Mouse (Mus musculus) midbrain, embryonic 12.5 days (tissue): ENCODE data around the gene Phldb2. TPM values are rescaled to one million over a fixed set of nuclear protein-coding genes. Genes with fewer than 3 reads are reported as not detected.

Experiments used
- ATAC-seq: fragments of 200-750 bp; cut with Nextera tagmentation; 2 replicates; pipeline ENCODE4 v1.8.0; 2017; ENCODE audit warnings: low read depth, moderate TSS enrichment, moderate library complexity; ENCODE audit not compliant: low FRiP score
- H3K27ac ChIP-seq: fragments of 300-500 bp; sonication (generic); replicated peaks from 2 replicates; pipeline ENCODE4 v1.5.1; 2016; ENCODE audit warnings: mild to moderate bottlenecking
- H3K27me3 ChIP-seq: fragments of 300-500 bp; sonication (generic); 2 replicates; pipeline ENCODE4 v1.6.1; 2016; ENCODE audit warnings: mild to moderate bottlenecking
- H3K36me3 ChIP-seq: fragments of 300-500 bp; sonication (generic); 2 replicates; pipeline ENCODE4 v1.6.1; 2016
- H3K4me1 ChIP-seq: fragments of 300-500 bp; sonication (generic); 2 replicates; pipeline ENCODE4 v1.6.1; 2016
- H3K4me2 ChIP-seq: fragments of 300-500 bp; sonication (generic); replicated peaks from 2 replicates; pipeline ENCODE4 v1.6.1; 2016; ENCODE audit warnings: mild to moderate bottlenecking, moderate library complexity
- H3K4me3 ChIP-seq: fragments of 300-500 bp; sonication (generic); 2 replicates; pipeline ENCODE4 v1.5.1; 2016; ENCODE audit warnings: mild to moderate bottlenecking
- H3K9ac ChIP-seq: fragments of 300-500 bp; sonication (generic); replicated peaks from 2 replicates; pipeline ENCODE4 v1.6.1; 2016; ENCODE audit warnings: mild to moderate bottlenecking, moderate library complexity
- H3K9me3 ChIP-seq: fragments of 300-500 bp; sonication (generic); 2 replicates; pipeline ENCODE4 v1.6.1; 2016; ENCODE audit warnings: mild to moderate bottlenecking
- WGBS: fragments of 180-500 bp; shearing (Covaris S2); methylation state at CpG from one replicate; pipeline ENCODE4 v1.1.7; 2016; 5-methylcytosine and 5-hydroxymethylcytosine counted together
- polyA plus RNA-seq: library from polyadenylated mRNA; unstranded; fragments of >200 nt; fragmentation: Nextera tagmentation; extraction: Ambion mirVana; gene quantifications from 2 replicates; pipeline ENCODE4 v1.2.1, GENCODE M21; 2016

Phldb2 gene
- polyA plus RNA-seq, 1 experiment from 2014 or later, result 42.6 TPM

GRCm38 (mm10) chr16:45970187-45970586 lies 16.8 kb upstream of the Phldb2 start:
- Histone ChIP-seq H3K27me3 (no peaks in the 10 kb centered on the region), H3K9ac (no peak overlapping the region), H3K36me3 (peaks cover 2% of the 10 kb centered on the region; the same call in 1 of the 2 replicates), H3K4me1 (no peaks in the 10 kb centered on the region), H3K9me3 (no peaks in the 10 kb centered on the region), H3K4me3 (no peak overlapping the region), H3K4me2 (no peak overlapping the region), H3K27ac (no peak overlapping the region)
- WGBS, result 83% methylated on average over 2 of the region's 2 CpGs
- no peak for ATAC-seq

GRCm38 (mm10) chr16:45968716-45969115 lies 15.3 kb upstream of the Phldb2 start:
- H3K9me3 ChIP-seq, result no peaks in the 10 kb centered on the region
- H3K36me3 ChIP-seq, result peaks cover 2% of the 10 kb centered on the region; the same call in 1 of the 2 replicates
- no peak overlapping the region for H3K4me3 ChIP-seq
- H3K27me3 ChIP-seq, result no peaks in the 10 kb centered on the region
- H3K4me1 ChIP-seq, result no peaks in the 10 kb centered on the region
- no peak overlapping the region for H3K9ac ChIP-seq
- H3K4me2 ChIP-seq, result no peak overlapping the region
- 81% methylated on average over 5 of the region's 5 CpGs for whole genome bisulfite sequencing
- no peak for ATAC-seq
- no peak overlapping the region for H3K27ac ChIP-seq

GRCm38 (mm10) chr16:45967471-45967870 lies 14.1 kb upstream of the Phldb2 start:
- Histone ChIP-seq H3K27ac (no peak overlapping the region), H3K9me3 (no peaks in the 10 kb centered on the region), H3K36me3 (peaks cover 2% of the 10 kb centered on the region; the same call in 1 of the 2 replicates), H3K9ac (no peak overlapping the region), H3K27me3 (no peaks in the 10 kb centered on the region), H3K4me2 (no peak overlapping the region), H3K4me3 (no peak overlapping the region), H3K4me1 (no peaks in the 10 kb centered on the region)
- ATAC-seq, result peak; percentile 88
- 13% methylated on average over 7 of the region's 7 CpGs for WGBS

GRCm38 (mm10) chr16:45966604-45967003 lies 13.2 kb upstream of the Phldb2 start:
- no peak overlapping the region for H3K9ac ChIP-seq
- peaks cover 2% of the 10 kb centered on the region; the same call in 1 of the 2 replicates for H3K36me3 ChIP-seq
- 73% methylated on average over 5 of the region's 5 CpGs for WGBS
- ATAC-seq, result no peak
- no peaks in the 10 kb centered on the region for H3K4me1 ChIP-seq
- no peak overlapping the region for H3K4me2 ChIP-seq
- no peak overlapping the region for H3K4me3 ChIP-seq
- no peaks in the 10 kb centered on the region for H3K27me3 ChIP-seq
- H3K27ac ChIP-seq, result no peak overlapping the region
- H3K9me3 ChIP-seq, result no peaks in the 10 kb centered on the region

- Histone ChIP-seq H3K36me3 (no peaks in the 10 kb centered on the region), H3K27me3 (no peaks in the 10 kb centered on the region), H3K4me1 (no peaks in the 10 kb centered on the region), H3K4me3 (no peak overlapping the region), H3K27ac (no peak overlapping the region), H3K4me2 (no peak overlapping the region), H3K9me3 (no peaks in the 10 kb centered on the region), H3K9ac (no peak overlapping the region)
- WGBS, result 88% methylated on average over 6 of the region's 6 CpGs
- ATAC-seq, result no peak
Observed at GRCm38 (mm10) chr16:45964777-45965176, 11.4 kb upstream of the Phldb2 start.

GRCm38 (mm10) chr16:45963837-45964236 lies 10.4 kb upstream of the Phldb2 start:
- Histone ChIP-seq H3K27ac (no peak overlapping the region), H3K4me3 (no peak overlapping the region), H3K9me3 (no peaks in the 10 kb centered on the region), H3K9ac (no peak overlapping the region), H3K27me3 (no peaks in the 10 kb centered on the region), H3K4me1 (no peaks in the 10 kb centered on the region), H3K36me3 (no peaks in the 10 kb centered on the region), H3K4me2 (no peak overlapping the region)
- no peak for ATAC-seq
- WGBS, result 92% methylated on average over 8 of the region's 8 CpGs

- no peak overlapping the region for H3K4me3 ChIP-seq
- no peaks in the 10 kb centered on the region for H3K4me1 ChIP-seq
- ATAC-seq, result no peak
- H3K9me3 ChIP-seq, result no peaks in the 10 kb centered on the region
- H3K9ac ChIP-seq, result no peak overlapping the region
- H3K27me3 ChIP-seq, result no peaks in the 10 kb centered on the region
- H3K36me3 ChIP-seq, result no peaks in the 10 kb centered on the region
- no peak overlapping the region for H3K4me2 ChIP-seq
- no peak overlapping the region for H3K27ac ChIP-seq
- WGBS, result 80% methylated on average over 5 of the region's 5 CpGs
Observed at GRCm38 (mm10) chr16:45963088-45963487, 9.7 kb upstream of the Phldb2 start.

- no peaks in the 10 kb centered on the region for H3K4me1 ChIP-seq
- no peaks in the 10 kb centered on the region for H3K9me3 ChIP-seq
- H3K4me2 ChIP-seq, result no peak overlapping the region
- no peak overlapping the region for H3K9ac ChIP-seq
- no peaks in the 10 kb centered on the region for H3K27me3 ChIP-seq
- no peaks in the 10 kb centered on the region for H3K36me3 ChIP-seq
- no peak overlapping the region for H3K27ac ChIP-seq
- no peak overlapping the region for H3K4me3 ChIP-seq
- 81% methylated on average over 3 of the region's 3 CpGs for WGBS
- ATAC-seq, result no peak
Observed at GRCm38 (mm10) chr16:45960978-45961377, 7.6 kb upstream of the Phldb2 start.

- no peak overlapping the region for H3K4me3 ChIP-seq
- H3K4me2 ChIP-seq, result no peak overlapping the region
- H3K36me3 ChIP-seq, result no peaks in the 10 kb centered on the region
- ATAC-seq, result no peak
- WGBS, result 79% methylated on average over 4 of the region's 4 CpGs
- H3K9me3 ChIP-seq, result no peaks in the 10 kb centered on the region
- H3K27ac ChIP-seq, result no peak overlapping the region
- no peak overlapping the region for H3K9ac ChIP-seq
- H3K4me1 ChIP-seq, result no peaks in the 10 kb centered on the region
- H3K27me3 ChIP-seq, result no peaks in the 10 kb centered on the region
Observed at GRCm38 (mm10) chr16:45956390-45956950, 3.1 kb upstream of the Phldb2 start.

- H3K27ac ChIP-seq, result no peak overlapping the region
- H3K27me3 ChIP-seq, result no peaks in the 10 kb centered on the region
- WGBS, result 77% methylated on average over 5 of the region's 5 CpGs
- H3K36me3 ChIP-seq, result no peaks in the 10 kb centered on the region
- no peaks in the 10 kb centered on the region for H3K4me1 ChIP-seq
- ATAC-seq, result no peak
- no peak overlapping the region for H3K4me2 ChIP-seq
- no peak overlapping the region for H3K9ac ChIP-seq
- no peak overlapping the region for H3K4me3 ChIP-seq
- H3K9me3 ChIP-seq, result no peaks in the 10 kb centered on the region
Observed at GRCm38 (mm10) chr16:45952501-45952900, 897 bp downstream of the Phldb2 start.

- Histone ChIP-seq H3K36me3 (no peaks in the 10 kb centered on the region), H3K27me3 (no peaks in the 10 kb centered on the region), H3K27ac (no peak overlapping the region), H3K9me3 (no peaks in the 10 kb centered on the region), H3K4me2 (no peak overlapping the region), H3K4me3 (no peak overlapping the region), H3K4me1 (no peaks in the 10 kb centered on the region), H3K9ac (no peak overlapping the region)
- no peak for ATAC-seq
- 96% methylated on average over 2 of the region's 2 CpGs for WGBS
Observed at GRCm38 (mm10) chr16:45952035-45952434, 1.4 kb downstream of the Phldb2 start.

- H3K9me3 ChIP-seq, result no peaks in the 10 kb centered on the region
- H3K27ac ChIP-seq, result no peak overlapping the region
- WGBS, result 99% methylated on average over 2 of the region's 2 CpGs
- no peak overlapping the region for H3K4me2 ChIP-seq
- no peak for ATAC-seq
- no peaks in the 10 kb centered on the region for H3K4me1 ChIP-seq
- no peaks in the 10 kb centered on the region for H3K27me3 ChIP-seq
- no peak overlapping the region for H3K4me3 ChIP-seq
- H3K9ac ChIP-seq, result no peak overlapping the region
- H3K36me3 ChIP-seq, result no peaks in the 10 kb centered on the region
Observed at GRCm38 (mm10) chr16:45946335-45946734, 7.1 kb downstream of the Phldb2 start.

GRCm38 (mm10) chr16:45945649-45946048 lies 7.7 kb downstream of the Phldb2 start:
- no peak overlapping the region for H3K27ac ChIP-seq
- no peak overlapping the region for H3K9ac ChIP-seq
- WGBS, result 87% methylated on average over 5 of the region's 5 CpGs
- H3K27me3 ChIP-seq, result no peaks in the 10 kb centered on the region
- H3K4me3 ChIP-seq, result no peak overlapping the region
- no peak for ATAC-seq
- H3K4me2 ChIP-seq, result no peak overlapping the region
- no peaks in the 10 kb centered on the region for H3K4me1 ChIP-seq
- H3K9me3 ChIP-seq, result no peaks in the 10 kb centered on the region
- H3K36me3 ChIP-seq, result no peaks in the 10 kb centered on the region
